Mouse (Mus musculus): ENCODE measurements around the gene Fam129c.

GRCm38 (mm10) chr8:71579476-71579875 is 18.0 kb upstream of the Fam129c start:
- TF ChIP-seq POLR2A (IDR thresholded peaks at IDR 0.05; ENCODE audit: control insufficient read depth, low read depth, low read length) = no peak
- TF ChIP-seq CTCF (IDR thresholded peaks at IDR 0.05; ENCODE audit: control insufficient read depth, insufficient read depth, insufficient replicate concordance, low read depth, low read length) = no peak
